In genomic region chr8:95678024-95678611, GRCm38 (mm10) we compare ENCODE assay signal across 8 mouse cellular contexts. TPM values are rescaled to one million over a fixed set of nuclear protein-coding genes. Genes with fewer than 3 reads are reported as not detected.
DNase-seq lines count a peak whose midpoint lies in the region; ATAC-seq lines count a peak whose summit lies in the region.

No protein-coding gene starts in this region.

- peaks cover 7% of the 10 kb centered on the region for H3K4me1 ChIP-seq in heart, embryonic 12.5 days (replicated peaks)
- H3K4me1 ChIP-seq in hindbrain, embryonic 11.5 days (replicated peaks; ENCODE audit: control insufficient read depth, insufficient read depth, low read length), result peaks cover 2% of the 10 kb centered on the region
- H3K4me1 ChIP-seq in liver, embryonic 15.5 days (replicated peaks), result peaks cover 7% of the 10 kb centered on the region; the same call in 1 of the 2 replicates

- H3K4me3 ChIP-seq in heart, embryonic 12.5 days, result peak overlapping the region; percentile 66
- peak overlapping the region; percentile 57 for H3K4me3 ChIP-seq in hindbrain, embryonic 11.5 days (ENCODE audit: low read depth, low read length)
- H3K4me3 ChIP-seq in liver, embryonic 15.5 days (replicated peaks), result peak overlapping the region; percentile 43

- no peak for ATAC-seq in heart, embryonic 12.5 days (ENCODE audit: insufficient number of reproducible peaks, low FRiP score)
- peak; percentile 60 for ATAC-seq in hindbrain, embryonic 11.5 days (ENCODE audit: low FRiP score)
- no peak for ATAC-seq in liver, embryonic 15.5 days (ENCODE audit: insufficient read depth)

- no peaks in the 10 kb centered on the region for H3K9me3 ChIP-seq in heart, embryonic 12.5 days (replicated peaks)
- H3K9me3 ChIP-seq in hindbrain, embryonic 11.5 days (ENCODE audit: control insufficient read depth, low read length), result no peaks in the 10 kb centered on the region
- no peaks in the 10 kb centered on the region for H3K9me3 ChIP-seq in liver, embryonic 15.5 days (replicated peaks)

- peak overlapping the region; percentile 87 for H3K4me2 ChIP-seq in heart, embryonic 12.5 days
- peak overlapping the region; percentile 98 for H3K4me2 ChIP-seq in hindbrain, embryonic 11.5 days (replicated peaks; ENCODE audit: low read depth, low read length)
- H3K4me2 ChIP-seq in liver, embryonic 15.5 days, result peak overlapping the region; percentile 64

- no peak for DNase-seq in heart, adult 11 months
- peak; percentile 79 for DNase-seq in ES-CJ7 (ENCODE audit: low read depth, low spot score)
- DNase-seq in cerebellum, postnatal 25 days, result peak; percentile 52 to 55
- peak; percentile 56 for DNase-seq in hindbrain, embryonic 11.5 days (ENCODE audit: low spot score)
- peak; percentile 46 for DNase-seq in splenic B cell, adult 2 months (ENCODE audit: low read depth, low spot score)
- DNase-seq in spleen, postnatal 4 days (ENCODE audit: low spot score in 2 of 2), result no peak

- under 1% methylated on average over 57 of the region's 70 CpGs for WGBS in heart, embryonic 12.5 days
- WGBS in hindbrain, embryonic 11.5 days, result 1% methylated on average over 51 of the region's 70 CpGs
- 1% methylated on average over 62 of the region's 70 CpGs for WGBS in liver, embryonic 15.5 days (ENCODE audit: insufficient replicate concordance)

- H3K27ac ChIP-seq in heart, embryonic 12.5 days (ENCODE audit: poor library complexity, severe bottlenecking), result no peak overlapping the region
- H3K27ac ChIP-seq in hindbrain, embryonic 11.5 days (ENCODE audit: low read depth, low read length), result 0 out of 2 replicates have a peak overlapping the region, but pooled peaks have one; percentile 10
- H3K27ac ChIP-seq in liver, embryonic 15.5 days (replicated peaks), result no peak overlapping the region

- peak overlapping the region; percentile 76 for H3K9ac ChIP-seq in heart, embryonic 12.5 days
- peak overlapping the region; percentile 63 for H3K9ac ChIP-seq in hindbrain, embryonic 11.5 days (ENCODE audit: low read depth, low read length)
- H3K9ac ChIP-seq in liver, embryonic 15.5 days, result no peak overlapping the region

- peaks cover 73% of the 10 kb centered on the region for H3K27me3 ChIP-seq in heart, embryonic 12.5 days (replicated peaks)
- H3K27me3 ChIP-seq in hindbrain, embryonic 11.5 days (ENCODE audit: control insufficient read depth, insufficient read depth, low read length), result peaks cover 42% of the 10 kb centered on the region
- peaks cover 91% of the 10 kb centered on the region for H3K27me3 ChIP-seq in liver, embryonic 15.5 days
- H3K27me3 ChIP-seq in splenic B cell, adult 2 months (ENCODE audit: control insufficient read depth, insufficient read depth, low read length, poor library complexity, severe bottlenecking), result peaks cover 2% of the 10 kb centered on the region; the same call in 1 of the 2 replicates

- H3K36me3 ChIP-seq in heart, embryonic 12.5 days, result no peaks in the 10 kb centered on the region
- H3K36me3 ChIP-seq in hindbrain, embryonic 11.5 days (ENCODE audit: control insufficient read depth, insufficient read depth, low read length), result no peaks in the 10 kb centered on the region
- H3K36me3 ChIP-seq in liver, embryonic 15.5 days (replicated peaks), result no peaks in the 10 kb centered on the region
- H3K36me3 ChIP-seq in splenic B cell, adult 2 months (ENCODE audit: control insufficient read depth, insufficient read depth, low read length, poor library complexity, severe bottlenecking), result no peaks in the 10 kb centered on the region

RNA-seq across cellular contexts. Expression of gene Ndrg4, which starts 1.3 kb away (rescaled TPM):
- 307 and 309 TPM in 2 replicates for polyA plus RNA-seq in heart, embryonic 12.5 days (2016; fragmentation: Nextera tagmentation; extraction: Ambion mirVana)
- 45.0 and 61.6 TPM in 2 replicates for polyA plus RNA-seq in hindbrain, embryonic 11.5 days (2014; fragmentation: Nextera tagmentation; extraction: Ambion mirVana)
- 0.98 and 1.1 TPM in 2 replicates for polyA plus RNA-seq in liver, embryonic 15.5 days (2015; fragmentation: Nextera tagmentation; extraction: Ambion mirVana)

RNA-seq across cellular contexts. Expression of gene Setd6, which starts 37.6 kb away (rescaled TPM):
- 18.7 and 20.3 TPM in 2 replicates for polyA plus RNA-seq in heart, embryonic 12.5 days (2016; fragmentation: Nextera tagmentation; extraction: Ambion mirVana)
- polyA plus RNA-seq in hindbrain, embryonic 11.5 days (2014; fragmentation: Nextera tagmentation; extraction: Ambion mirVana), result 18.2 and 21.3 TPM in 2 replicates
- 16.5 and 18.5 TPM in 2 replicates for polyA plus RNA-seq in liver, embryonic 15.5 days (2015; fragmentation: Nextera tagmentation; extraction: Ambion mirVana)

RNA-seq across cellular contexts. Expression of gene Gins3, which starts 44.9 kb away (rescaled TPM):
- polyA plus RNA-seq in heart, embryonic 12.5 days (2016; fragmentation: Nextera tagmentation; extraction: Ambion mirVana), result 18.2 and 19.0 TPM in 2 replicates
- 24.1 and 25.1 TPM in 2 replicates for polyA plus RNA-seq in hindbrain, embryonic 11.5 days (2014; fragmentation: Nextera tagmentation; extraction: Ambion mirVana)
- 8.9 and 9.2 TPM in 2 replicates for polyA plus RNA-seq in liver, embryonic 15.5 days (2015; fragmentation: Nextera tagmentation; extraction: Ambion mirVana)

Comparison
In these comparisons a context has a peak if more than half of its experiments do, and no peak if none do; other contexts are left out.
1. DNase-seq: peak in ES-CJ7 (single experiment), cerebellum, postnatal 25 days (2 of 2), hindbrain, embryonic 11.5 days (single experiment) and splenic B cell, adult 2 months (single experiment); none in heart, adult 11 months (single experiment) and spleen, postnatal 4 days (0 of 2).
2. RNA of gene Ndrg4, which starts 1.3 kb away (polyA plus RNA-seq): 307 to 309 TPM in heart, embryonic 12.5 days and 45.0 to 61.6 TPM in hindbrain, embryonic 11.5 days; 0.98 to 1.1 TPM in liver, embryonic 15.5 days; every median in the first group is over 10 times any median in the second.
3. Peak in every context shown above with its lines, with median percentiles within 50 percentile points of each other: H3K4me2 ChIP-seq and H3K4me3 ChIP-seq.